Comparison of ENCODE assay signal across 8 mouse cellular contexts in the genomic region with DNA sequence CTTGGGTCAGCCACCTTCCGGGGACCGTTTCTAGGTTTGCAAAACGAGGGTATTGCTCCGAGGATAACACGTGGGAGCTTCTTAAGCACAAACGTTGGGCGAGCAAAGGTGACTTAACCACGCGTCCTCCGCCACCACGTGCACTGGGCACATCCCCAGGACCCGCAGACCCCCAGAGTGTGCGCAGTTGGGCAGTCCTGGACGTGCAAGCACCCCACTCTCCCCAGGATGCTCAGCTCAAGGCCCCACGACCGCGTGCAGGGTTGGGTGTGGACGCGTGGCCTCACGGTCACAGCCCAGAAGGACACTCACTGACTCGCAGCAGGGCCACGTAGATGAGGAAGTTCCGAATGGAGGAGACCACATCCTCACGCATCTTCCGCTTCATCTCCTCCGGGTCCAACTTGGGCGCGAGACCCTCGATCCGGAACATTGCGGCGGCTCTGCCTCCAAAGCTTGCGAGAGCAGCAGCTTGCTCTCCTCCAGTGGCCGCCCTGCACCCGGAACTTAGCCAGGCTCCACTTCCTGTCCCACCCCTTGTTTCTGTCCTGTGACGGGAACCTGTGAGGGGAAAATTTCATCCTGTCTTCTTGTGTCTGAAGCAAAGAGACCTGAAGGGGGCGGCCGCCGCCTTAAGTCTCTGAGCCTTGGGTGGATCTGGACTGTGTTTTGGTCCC. TPM values are rescaled to one million over a fixed set of nuclear protein-coding genes. Genes with fewer than 3 reads are reported as not detected.
A peak's percentile ranks its signal among the peaks of the same experiment; 100 is the strongest.
DNase-seq lines count a peak whose midpoint lies in the region; ATAC-seq lines count a peak whose summit lies in the region.

TSS of gene Tomm5 (minus strand) at position 514 of the 677 bp plus-strand sequence.

- peak within 1 kb of the TSS; percentile 87 for H3K4me3 ChIP-seq in hindbrain, embryonic 14.5 days (replicated peaks; ENCODE audit: low read length)

- peak; percentile 96 for ATAC-seq in hindbrain, embryonic 14.5 days (ENCODE audit: low FRiP score)

- WGBS in hindbrain, embryonic 14.5 days = 1% methylated on average over 39 of the region's 39 CpGs

- peaks cover 27% of the 10 kb centered on the region for H3K36me3 ChIP-seq in hindbrain, embryonic 14.5 days (replicated peaks; ENCODE audit: control insufficient read depth, insufficient read depth)

- peak within 1 kb of the TSS; percentile 96 for H3K9ac ChIP-seq in hindbrain, embryonic 14.5 days

- H3K27me3 ChIP-seq in hindbrain, embryonic 14.5 days (ENCODE audit: control insufficient read depth, insufficient read depth, low read length) = no peaks in the 10 kb centered on the region

- H3K4me2 ChIP-seq in hindbrain, embryonic 14.5 days (replicated peaks) = peak within 1 kb of the TSS; percentile 75

- H3K4me1 ChIP-seq in hindbrain, embryonic 14.5 days (replicated peaks; ENCODE audit: control insufficient read depth, insufficient read depth, low read length) = peaks cover 10% of the 10 kb centered on the region

- no peaks in the 10 kb centered on the region for H3K9me3 ChIP-seq in hindbrain, embryonic 14.5 days (ENCODE audit: control insufficient read depth, low read length)

- DNase-seq in R1 (ENCODE audit: low read depth, low spot score) = peak; percentile 97
- peak; percentile 92 to 93 for DNase-seq in cerebellum, postnatal 25 days
- peak; percentile 81 to 87 for DNase-seq in frontal cortex, postnatal 25 days (ENCODE audit: low spot score in 2 of 2)
- peak; percentile 84 for DNase-seq in hindbrain, embryonic 14.5 days (ENCODE audit: low spot score)
- DNase-seq in layer of hippocampus, postnatal 36 days = peak; percentile 91 to 93
- peak; percentile 96 for DNase-seq in lung, postnatal 36 days
- peak; percentile 96 for DNase-seq in retina, postnatal 1 day
- DNase-seq in urinary bladder, adult 18-20 months (ENCODE audit: low spot score in 2 of 2) = peak; percentile 79 to 88

- H3K27ac ChIP-seq in hindbrain, embryonic 14.5 days = no peak within 1 kb of the TSS

RNA-seq across cellular contexts. Expression of gene Tomm5, which starts in this region (rescaled TPM):
- polyA plus RNA-seq in hindbrain, embryonic 14.5 days (2014; fragmentation: Nextera tagmentation; extraction: Ambion mirVana) = 166 and 176 TPM in 2 replicates
- 10 to 100 TPM; 70.3 to 70.4 TPM for total RNA-seq in layer of hippocampus, postnatal 36 days (2021)
